Mouse (Mus musculus) MEL-GATA-1-ER (cell line): Measurements from ENCODE around the gene Itga8.

Experiments
- DNase-seq: peaks from one replicate; pipeline ENCODE4 v3.0.0-alpha.2; 2012; ENCODE audit warnings: low read depth; ENCODE audit errors: extremely low read depth

Gene Itga8

DNA sequence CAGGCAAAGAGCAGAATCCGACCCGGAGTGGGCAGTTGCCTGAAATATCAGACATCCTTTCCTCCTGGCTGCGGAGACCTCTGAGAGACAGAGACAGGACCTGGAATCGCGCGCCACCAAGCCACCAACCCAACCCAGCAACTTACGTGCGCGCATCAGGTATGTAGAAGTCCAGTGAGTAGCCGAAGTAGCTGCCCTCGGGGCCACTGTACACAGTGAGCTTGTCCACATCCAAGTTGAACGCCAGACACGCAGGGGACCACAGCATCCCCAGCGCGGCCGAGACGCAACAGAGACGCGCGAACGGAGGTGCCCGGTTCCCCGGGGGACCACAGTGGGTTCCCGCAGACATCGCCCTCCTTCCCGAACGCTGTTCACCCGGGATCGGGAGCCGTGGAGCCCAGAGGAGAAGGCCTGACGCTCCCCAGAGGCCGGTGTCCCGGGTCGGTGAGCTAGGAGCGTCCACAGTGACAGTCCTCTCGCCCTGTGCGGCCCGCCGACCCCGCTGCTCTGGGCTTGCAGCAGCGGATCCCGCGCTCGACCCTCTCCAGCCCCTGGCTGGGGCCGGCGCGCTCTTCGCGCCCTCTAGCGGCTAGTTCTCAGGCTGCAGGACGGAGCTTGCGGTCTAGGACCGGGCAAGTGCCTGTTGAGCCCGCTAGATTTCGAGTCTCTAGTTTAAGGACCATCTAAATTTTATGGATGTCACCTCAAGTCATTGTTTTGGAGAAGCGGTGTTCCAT lies at the start of gene Itga8:
Gene Itga8 (minus strand): TSS at position 492 of the 740 bp plus-strand sequence.
- DNase-seq: peak; percentile 6

DNA sequence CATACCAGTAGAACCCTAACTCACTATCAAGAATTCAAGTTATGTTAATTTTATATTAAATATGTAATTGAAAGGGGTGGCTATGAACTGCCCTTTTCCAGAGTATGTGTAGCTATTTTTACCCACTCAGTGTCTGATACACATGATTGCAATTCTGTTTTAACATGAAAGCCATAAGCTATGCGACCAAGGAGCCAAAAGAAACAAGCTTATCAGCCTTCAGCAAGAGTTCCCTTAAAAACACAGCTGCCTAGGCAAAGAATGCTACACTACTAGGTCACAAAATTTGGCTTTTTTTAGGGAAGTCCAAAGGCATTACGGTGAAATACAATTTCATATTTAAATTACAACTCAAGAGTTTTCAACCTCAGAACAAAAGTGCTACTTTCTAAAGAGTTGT lies 47.2 kb upstream of the Itga8 start:
- DNase-seq: no peak

DNA sequence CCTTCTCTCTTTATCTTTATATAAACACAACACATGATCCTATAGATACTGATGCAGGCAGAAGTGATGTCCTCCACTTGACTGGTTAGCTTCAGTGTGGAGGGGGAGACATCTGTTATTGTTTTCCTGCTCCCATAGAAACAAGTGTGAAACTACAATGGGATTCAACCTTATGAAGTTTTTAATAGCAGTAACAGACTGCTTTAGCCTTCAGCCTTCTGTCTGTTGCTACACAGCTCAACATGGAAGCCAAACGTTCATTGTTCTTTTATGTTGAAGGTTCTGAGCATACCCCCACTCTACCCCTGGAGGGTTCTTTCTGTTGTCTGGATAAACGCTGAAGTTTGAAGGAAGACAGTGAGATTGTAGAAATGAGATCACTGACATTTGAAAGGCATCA lies 30.2 kb upstream of the Itga8 start:
- DNase-seq: no peak

DNA sequence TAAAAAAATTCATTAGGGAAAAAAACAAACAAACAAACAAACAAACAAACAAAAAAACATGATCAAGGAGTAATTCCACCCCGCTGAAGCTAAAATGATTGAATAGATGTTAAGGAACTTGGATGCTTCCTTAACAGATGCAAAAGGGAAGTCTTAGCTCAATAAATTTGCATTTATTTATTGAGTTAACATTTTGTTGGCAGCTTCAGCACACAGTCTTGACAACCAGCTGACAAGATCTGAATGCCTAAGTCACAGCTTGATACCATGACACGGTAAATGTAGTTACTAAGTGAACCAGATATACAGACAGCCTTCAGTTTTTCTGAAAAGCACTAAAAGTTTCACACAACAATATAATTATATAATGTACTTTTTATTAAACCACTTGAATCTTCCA lies 27.9 kb upstream of the Itga8 start:
- no peak for DNase-seq

DNA sequence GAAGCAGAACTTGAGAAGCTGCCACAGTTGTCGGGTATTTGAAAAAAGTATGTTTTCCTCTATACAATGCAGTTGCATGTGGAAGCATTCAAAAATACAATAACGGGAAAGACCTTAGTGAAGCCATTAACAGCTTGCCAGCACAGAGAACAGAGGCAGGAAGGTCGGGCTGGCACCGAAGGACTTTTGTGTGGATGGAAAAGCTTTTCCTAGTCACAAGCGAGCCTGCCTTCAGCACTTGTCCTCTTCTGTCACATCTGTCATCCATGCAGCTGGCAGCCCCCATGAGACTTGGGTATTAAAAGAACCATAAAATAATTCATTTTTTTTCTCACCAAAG lies 27.3 kb upstream of the Itga8 start:
- DNase-seq: no peak

DNA sequence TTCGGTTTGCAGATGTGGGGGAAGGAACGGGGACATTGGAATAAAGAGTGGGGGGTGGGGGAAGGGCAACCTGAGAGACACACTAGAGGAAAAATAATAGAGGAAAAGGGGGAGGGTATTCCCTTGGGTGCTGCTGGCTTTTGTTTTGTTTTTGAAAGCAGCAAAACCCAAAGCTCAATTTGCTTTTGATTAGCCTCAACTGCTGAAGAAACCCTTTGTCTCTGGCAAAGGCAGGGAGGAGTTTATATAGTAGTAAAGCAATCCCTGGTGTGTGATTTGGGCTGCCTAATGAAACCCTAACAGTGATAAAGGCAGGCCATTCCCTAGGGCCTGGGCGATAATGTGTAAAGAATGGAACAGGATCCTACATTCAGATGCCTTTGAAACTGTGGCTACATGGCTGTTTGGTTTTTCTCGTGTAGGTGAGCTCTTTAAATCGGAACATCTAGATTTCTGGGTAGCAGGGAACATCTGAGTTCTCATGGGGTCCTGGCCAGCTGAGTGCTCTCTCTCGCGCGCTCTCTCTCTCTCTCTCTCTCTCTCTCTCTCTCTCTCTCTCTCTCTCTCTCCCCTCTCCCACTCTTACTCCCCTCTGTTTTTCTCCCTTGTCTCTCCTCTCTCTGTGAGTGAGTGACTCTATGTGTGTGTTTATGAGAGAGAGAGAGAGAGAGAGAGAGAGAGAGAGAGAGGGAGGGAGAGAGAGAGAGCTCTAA lies 26.8 kb upstream of the Itga8 start:
- no peak for DNase-seq

DNA sequence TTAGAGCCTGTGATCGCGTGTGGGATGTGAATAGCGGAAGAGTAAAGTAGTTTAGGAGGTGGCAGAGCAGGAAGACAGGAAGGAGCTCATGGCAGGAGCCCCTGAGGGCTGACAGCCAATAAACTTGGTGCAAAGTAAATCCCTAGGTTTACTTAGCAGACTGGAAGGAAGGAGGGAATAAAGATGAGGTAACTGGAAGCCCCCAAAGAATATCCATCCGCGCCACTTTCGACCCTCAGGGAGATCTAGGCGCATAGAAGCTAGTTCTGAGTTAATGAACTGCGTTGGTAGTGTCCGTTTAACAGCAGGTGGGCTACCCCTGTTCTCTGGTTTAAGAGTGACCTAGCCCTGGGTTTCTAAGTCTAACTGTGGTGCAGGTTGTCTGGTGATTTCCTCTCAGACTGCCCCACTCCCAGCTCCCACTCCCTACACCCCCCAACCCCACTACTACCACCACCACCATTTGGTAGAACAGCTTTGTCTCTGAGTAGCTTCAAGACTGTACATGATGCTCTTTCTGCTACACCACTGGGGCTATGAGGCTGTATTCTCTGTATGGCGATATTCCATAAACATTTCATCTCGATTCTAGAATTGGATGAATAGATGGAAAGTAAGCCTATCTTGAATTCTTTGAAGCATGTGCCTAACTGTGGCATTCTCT lies 26.1 kb upstream of the Itga8 start:
- no peak for DNase-seq

DNA sequence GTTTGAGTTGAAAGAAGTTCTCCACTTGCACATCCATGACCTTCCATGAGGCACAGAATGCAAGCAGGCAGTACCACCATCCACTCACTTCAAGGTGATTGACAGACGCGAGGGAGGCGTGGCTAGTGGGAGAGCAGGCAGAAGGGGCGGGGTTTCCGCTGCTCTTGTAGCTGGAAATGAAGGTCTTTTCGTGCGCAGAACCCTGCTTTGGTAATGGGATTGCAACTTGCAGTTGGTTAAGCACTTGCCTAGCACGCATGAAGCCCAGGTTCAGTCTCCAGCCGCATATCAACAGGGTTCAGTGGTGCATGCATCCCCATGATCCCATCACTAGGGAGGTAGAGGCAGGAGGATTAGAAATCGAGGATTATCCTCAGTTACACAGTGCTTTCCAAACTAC lies 25.5 kb upstream of the Itga8 start:
- DNase-seq: no peak

DNA sequence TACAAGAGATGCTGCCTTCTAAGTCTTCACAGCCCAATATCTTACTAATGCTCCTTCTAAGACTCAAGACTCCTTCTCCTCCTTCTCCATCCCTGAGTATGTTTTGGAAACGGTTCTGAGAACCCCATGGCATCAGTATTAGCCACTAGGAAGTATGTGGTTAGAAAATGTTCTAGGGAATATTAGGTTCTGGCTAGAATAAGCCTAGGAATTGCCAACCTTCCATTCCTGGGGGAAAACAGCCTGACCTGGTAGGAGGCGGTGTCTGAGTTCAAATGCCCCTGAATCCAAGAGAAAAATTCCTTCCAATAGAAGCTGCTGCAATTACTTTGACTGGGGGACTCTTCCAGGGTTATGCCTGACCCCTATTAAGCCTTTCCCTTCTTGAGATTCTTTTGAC lies 24.1 kb upstream of the Itga8 start:
- DNase-seq: no peak

DNA sequence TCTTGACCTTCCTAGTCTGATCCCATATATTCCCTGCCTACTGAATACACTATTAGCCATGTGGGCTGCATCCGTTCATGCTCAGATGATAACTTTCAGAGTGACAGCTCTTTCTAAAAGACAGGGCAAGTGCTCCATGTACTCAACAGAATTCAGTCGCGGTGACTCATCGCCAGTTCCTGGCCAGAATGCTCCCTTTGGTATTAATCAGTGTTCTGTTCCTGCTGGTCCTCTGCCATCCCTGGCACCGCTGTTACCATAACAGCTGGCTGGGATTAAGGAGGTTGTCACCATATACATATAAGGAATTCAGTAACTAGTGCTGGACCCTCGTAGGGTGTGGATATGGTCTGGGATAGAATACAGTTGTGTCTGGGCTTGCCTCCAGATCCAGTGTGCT lies 23.7 kb upstream of the Itga8 start:
- DNase-seq: no peak

DNA sequence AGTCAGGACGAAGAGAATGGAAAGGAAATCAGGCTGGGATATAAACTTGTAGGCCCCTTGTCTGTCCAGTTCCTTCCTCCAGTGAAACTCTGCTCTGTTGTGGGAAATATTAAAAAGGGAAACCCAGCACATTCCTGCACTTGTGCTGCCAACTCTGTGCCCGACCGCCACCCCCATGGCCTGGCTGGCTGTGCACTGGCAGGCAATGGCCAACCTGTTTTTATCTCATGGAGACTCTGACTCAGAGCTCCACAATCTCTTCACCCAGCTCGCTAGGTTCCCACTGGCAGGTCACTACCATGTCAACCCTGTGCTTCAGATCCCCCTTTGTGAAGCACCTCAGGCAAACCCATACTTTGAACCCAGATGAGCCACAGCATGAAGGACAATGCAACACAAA lies 19.2 kb upstream of the Itga8 start:
- no peak for DNase-seq

DNA sequence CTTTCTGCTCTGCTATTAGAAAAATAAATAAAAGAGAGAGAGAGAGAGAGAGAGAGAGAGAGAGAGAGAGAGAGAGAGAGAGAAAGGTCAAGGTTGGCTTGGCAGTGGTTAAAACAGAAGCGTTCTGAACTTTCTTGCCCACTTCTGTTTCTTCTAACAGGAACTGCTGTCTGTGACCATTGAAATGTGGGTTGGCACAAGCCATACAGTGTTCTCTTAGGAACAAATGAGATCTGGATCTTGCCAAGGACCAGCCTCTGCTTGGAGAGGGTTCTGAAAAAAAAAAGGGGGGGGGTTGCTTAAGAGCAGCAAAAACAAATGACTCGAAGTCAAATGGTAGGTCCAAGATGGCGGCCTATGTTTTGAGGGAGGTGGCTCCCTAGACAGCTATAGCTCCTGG lies 17.0 kb upstream of the Itga8 start:
- DNase-seq: no peak

DNA sequence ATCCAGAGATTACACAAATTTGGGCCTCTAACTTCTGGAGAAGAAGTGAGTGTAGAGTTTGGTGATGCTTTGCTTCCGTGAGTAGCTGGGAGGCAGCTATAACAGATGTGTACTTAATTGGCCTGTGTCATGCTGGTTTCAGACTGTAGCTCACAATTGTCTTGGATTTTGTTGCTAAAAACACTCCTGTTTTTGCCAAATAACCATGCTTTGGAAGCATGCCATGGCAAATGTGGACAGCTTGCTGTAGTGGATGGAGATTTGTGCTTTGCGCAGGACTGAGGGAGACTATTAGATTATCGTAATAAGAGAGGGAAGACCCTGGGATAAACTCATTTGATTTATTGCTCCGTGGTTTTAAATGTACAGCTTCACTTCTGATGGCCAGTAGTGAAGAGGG lies 16.3 kb upstream of the Itga8 start:
- DNase-seq: no peak

DNA sequence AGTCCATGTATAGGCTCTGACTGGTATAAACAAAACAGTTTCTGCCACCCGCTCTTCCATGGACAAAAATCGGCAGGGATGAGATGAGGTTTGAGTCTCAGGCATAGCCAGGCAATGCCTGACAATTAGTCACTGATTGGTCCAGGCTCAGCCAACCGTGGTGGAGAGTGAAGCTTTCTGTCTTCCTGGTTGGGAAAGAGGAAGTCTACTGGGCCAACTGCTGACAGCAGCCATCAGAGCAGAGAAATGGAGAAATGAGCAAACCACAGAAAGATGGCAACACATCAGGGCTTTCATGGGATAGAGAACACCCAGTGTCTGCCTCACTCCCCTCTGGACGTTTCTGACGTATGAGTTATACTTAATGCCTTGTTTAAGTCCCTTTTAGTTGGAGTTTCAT lies 15.6 kb upstream of the Itga8 start:
- peak; percentile 88 for DNase-seq

DNA sequence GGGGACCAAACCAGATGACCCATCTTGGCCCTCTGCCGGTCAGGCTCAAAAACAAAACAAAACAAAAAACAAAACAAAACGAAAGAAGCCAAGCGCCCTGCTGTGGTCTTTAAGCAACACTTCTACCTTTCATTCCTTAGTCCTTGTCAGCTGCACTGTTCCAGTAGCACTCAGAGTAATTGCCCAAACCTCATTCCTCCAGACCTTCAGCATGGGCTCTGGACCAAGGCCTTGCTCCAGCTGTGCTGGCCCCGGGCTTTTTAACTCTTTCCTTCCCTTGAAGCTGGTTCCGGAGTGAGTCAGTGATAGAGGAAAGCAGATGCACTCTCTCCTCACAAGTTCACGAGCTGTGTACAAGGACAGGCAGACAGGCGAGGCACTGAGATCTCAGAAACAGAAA lies 14.6 kb upstream of the Itga8 start:
- no peak for DNase-seq

DNA sequence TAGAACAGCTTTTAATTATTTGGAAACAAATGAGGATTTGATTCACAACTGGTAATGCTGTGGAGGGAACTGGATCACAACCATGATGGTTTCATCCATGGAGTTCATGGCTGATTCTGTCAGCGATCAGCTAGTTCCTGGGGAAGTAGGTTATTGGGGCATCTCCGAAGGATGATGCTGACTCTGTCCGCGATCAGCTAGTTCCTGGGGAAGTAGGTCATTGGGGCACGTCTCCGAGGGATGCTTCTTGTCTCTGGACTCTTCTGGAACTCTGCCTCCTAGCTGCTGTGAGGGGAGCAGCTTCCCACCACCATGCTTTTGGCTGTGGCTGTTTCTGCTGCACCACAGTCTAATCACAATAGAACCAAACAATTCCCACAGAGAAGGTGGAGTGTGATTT lies 12.3 kb upstream of the Itga8 start:
- DNase-seq: no peak

DNA sequence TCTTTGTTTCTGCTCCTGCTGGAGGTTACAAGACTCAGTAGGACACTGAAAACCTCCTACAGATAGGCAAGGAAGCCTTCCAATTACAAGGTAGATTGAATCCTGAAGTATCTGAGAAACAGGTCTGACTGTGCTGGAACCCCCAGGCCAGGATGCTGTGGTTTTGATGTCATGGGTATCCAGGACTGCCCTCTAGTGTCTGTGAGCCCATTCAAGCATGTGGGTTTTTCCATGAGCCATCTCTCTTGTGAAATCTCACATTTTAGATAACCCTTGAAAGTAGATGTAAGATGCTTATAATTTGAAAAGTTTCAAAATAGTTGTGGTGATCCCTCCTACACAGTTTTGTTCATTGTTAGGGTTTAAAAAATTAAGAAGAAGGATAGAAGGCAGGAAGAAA lies 6.7 kb upstream of the Itga8 start:
- DNase-seq: no peak

DNA sequence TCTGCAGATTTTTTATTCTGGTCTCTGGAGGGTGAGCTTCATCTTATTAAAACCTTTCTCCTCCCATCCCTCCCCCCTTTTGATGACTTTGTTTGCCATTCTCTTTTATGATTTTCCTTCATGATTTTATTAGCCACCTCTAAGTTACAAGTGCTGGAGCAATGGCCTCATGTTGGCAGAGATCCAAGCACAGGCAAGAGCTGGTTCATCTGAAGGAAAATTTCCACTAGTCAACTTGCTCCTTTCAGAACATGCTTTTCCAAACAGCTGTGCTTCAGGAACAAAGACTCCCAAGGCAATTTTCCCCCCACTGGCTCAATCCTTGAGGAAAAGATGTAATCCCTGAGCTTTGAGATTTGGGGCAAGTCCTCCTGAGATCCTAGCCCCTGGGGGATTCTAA lies 5.6 kb upstream of the Itga8 start:
- DNase-seq: no peak

DNA sequence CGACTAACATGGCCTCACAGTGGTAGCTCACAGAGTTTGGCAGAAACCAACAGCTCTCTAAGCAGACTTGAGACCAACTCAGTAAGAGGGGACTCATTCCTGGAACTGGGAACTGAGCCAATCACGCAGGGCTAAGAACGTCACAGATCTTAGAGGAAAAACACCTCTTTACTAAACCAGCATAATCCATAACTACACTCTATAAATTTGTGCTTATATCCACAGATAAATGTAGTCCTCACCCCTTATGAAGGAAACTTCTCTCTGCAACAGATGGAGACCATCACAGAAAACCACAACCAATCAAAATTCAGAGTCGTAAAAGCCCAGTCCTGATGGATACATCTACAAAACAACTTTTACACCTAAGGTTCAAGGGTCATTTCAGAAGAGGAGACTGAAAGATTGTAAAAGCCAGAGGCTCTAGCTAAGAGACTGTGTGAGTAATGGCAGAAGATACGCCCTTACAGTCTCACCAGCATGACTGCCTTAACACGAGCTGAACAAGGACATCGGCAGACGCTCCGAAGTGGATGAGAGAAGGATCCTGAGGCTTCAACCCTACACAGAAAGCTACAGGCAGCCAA lies 3.4 kb upstream of the Itga8 start:
- no peak for DNase-seq

DNA sequence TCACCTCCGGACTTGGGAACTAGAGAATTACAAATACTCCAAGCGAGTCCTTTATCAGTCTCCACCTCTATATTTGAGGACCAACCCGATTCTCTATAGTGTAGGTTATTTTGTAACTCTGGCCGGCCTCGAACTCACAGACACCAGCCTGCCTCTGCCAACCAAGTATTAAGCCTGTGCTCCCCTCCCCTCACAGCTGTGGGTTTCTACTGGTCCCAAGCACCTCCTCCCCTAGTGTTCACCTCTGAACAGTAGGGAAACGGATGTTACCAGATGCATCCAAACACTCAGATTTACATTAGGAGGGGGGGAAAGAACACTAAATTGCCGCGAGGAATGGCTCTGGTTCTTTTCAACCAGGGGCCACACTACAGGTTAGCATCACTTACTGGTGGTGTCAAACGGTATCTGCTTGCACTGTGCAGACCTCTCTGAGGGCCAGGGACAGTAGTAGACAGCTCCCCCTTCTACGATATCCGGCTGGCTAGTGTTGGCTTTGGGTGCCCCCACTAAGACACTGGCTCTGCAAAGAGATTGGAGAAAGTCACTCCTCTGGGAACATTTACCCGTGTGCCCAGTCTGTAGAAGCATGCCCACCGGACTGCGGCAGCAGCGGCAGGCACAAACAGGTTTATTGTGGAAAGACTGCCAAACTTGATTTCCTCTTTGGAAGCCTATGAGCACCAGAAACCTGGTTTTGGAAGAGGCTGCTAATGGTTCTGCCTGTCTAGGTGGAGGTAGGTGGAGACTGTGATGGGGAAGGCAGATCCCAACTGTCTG lies 1.1 kb downstream of the Itga8 start:
- no peak for DNase-seq

DNA sequence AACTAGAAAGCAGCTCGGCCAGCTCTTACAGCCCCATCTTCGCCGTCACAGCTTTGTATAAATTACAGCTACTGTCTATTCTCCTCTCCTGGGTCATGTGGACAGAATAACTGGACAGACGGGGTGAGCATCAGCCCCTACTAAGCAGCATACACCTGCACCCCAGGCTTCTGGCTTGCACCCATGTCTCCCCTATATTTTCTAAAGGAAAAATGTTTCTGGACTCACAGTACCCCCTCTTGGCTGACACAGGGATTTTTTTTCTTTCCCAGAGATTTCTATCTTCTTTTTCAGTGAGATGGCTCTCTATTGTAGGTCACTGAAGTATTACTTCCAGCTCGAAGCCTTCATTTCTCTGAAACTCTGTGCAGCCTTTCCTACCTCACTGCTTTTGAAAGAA lies 4.4 kb downstream of the Itga8 start:
- no peak for DNase-seq

DNA sequence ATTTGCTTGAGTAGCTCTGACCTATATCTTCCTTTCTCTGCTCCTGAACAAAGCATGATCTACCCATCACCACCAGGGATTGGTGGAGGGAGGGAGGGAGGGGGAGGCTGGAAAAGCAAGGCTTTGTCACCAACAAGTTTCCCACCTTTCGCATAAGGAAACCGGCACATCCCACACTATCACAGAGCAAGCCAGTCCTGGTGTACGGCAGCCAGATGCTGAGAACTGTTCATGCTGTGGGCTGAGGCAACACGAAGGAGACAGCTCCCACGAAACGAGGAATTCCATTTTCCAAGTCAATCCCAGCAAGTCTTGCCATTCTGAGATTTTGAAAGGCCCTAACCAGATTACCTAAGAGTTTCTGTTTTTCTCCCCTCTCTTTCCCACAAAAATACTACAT lies 6.6 kb downstream of the Itga8 start:
- no peak for DNase-seq
